Mouse (Mus musculus) left cerebral cortex, adult 11 months (tissue): ENCODE results near the gene 4930595D18Rik.

Source experiments
- DNase-seq: peaks from one replicate; pipeline ENCODE4 v3.0.0; 2022; ENCODE audit warnings: low spot score

Gene 4930595D18Rik

DNA sequence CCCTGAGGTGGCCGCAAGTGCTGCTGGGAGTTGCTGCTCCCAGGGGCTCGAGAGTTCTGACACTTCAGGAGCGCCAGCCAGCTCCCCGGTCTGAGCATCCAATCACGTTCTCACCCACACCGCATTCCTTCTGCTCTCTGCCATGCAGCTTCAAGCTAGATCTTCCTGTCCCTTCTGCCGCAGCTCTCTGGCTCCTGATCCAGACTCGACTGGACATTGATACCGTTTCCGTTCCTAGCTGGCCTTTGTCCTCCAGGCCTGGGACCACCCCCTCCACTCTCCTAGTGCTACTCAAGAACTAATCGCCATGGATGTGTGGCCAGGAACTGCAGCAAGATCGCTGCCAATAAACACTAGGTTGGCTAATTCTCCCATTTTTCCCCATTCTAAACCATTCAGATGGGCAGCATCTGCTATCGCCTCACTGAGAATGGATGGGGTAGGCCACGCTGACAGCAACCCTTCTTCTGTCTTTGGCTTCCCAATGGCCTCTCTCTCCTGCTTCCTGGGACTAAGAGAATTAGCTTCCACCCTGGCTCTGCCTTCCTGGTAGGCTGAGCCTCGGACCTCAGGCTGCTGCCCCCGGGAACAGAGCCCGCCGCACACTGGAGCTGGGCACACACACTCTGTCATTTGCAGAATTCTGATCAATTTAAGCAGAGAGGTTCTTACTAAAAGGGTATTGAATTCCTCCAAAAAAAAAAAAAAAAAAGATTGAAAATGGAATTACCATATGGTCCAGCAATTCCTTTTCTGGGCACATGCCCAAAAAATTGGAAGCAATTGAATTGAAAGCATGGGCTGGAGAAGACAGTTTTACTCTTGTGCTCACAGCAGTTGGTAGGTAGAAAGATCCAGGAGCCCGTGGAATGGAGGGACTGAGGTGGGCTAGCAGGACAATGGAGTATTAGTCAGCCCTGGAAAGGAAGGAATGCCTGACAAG lies 49.2 kb downstream of the 4930595D18Rik start:
- DNase-seq: no peak

GRCm38 (mm10) chr12:111134169-111134568 lies 50.1 kb downstream of the 4930595D18Rik start:
- DNase-seq: no peak

- DNase-seq: no peak
These were observed 58.6 kb downstream of the 4930595D18Rik start for GRCm38 (mm10) chr12:111125666-111126065.

DNA sequence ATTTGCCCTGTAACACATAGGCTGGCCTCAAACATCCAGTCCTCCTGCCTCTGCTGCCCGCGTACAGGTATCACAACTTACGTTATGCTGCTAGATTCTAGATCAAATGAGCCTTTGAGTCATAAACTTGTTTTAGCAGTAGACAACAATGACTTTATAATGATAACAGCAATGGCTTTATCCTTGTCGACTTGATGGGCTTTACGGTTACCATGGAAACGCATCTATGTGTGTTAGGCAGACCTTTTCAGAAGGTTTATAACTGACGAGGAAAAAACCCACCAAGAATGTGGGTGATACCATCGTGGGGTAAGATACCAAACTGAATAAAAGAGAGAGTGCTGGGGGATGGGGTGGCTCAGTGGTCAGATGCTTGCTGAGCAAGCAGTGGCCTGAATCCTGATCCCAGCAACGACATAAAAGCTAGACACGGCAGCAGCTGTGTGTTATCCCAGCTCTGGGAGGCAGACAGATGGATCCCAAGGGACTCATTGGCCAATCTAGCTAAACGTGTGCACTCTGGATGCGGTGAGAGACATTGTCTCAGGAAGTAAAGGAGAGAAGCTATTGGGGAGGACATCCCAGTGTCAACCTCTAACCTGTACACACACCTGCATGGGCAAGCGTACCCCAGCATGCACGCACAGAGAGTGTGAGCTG lies 59.6 kb downstream of the 4930595D18Rik start:
- DNase-seq: no peak

- no peak for DNase-seq
These were observed 61.9 kb downstream of the 4930595D18Rik start for GRCm38 (mm10) chr12:111122332-111122852.

DNA sequence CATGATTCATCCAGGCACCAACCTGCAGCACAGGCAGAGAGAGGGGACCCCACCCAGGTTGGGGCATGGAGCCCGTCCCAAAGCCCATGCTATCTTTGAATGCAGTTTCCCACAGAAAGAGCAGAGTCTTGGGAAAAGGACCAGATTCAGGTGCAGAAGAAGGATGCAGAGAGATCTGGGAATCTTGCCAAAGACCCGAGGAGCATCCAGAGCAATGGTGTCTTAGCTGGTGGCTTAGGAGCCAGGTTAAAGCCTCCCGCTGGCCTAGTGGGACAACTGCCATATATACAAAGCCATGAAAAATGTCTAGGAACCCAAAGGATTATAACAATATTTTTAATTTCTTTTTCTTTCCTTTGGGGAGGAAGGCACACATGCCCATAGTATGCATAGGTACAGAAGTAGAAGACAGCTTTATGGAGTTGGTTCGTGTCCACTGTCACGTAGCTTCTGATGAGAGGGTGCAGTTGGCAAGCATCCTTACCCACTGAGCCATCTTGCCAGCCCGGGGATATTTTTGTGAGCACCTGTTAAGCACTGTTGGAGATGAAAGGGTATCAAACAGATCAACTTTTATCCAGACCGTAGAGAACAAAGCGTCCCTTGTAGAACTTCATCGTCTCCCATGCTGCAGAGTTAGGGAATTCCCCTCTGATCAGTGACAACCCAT lies 63.2 kb downstream of the 4930595D18Rik start:
- no peak for DNase-seq

DNA sequence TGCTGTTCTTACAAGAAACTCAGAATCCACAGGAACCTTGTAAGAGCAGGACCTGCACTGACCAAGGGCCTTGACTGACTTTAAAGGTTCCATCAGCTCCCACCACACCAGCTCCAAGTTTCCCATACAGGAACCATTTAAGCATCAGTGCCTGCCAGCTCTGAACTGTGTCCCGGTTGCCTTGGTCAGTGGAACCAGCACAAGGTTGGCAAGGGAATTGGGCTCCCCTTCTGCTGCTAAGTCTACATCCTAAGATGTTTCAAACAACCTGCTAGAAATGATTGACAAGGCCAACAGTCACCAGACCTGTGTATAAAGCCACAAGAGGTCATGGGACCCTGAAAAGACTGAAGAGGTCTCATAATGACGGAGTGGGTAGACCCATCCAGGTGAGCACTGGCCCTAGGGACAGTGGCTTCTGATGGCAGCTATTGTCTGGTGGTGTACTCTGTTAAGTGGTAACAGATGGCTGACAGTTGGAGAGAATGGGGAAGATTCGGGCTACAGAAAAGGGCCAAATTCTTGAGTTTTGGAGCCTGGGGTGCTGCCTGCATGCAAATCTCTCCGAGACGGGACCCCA lies 64.7 kb downstream of the 4930595D18Rik start:
- DNase-seq: no peak

- no peak for DNase-seq
These were observed 69.7 kb downstream of the 4930595D18Rik start for GRCm38 (mm10) chr12:111114593-111114992.

- no peak for DNase-seq
These were observed 73.1 kb downstream of the 4930595D18Rik start for GRCm38 (mm10) chr12:111111176-111111575.
